ENCODE assay signal across 16 mouse cellular contexts in the genomic region with DNA sequence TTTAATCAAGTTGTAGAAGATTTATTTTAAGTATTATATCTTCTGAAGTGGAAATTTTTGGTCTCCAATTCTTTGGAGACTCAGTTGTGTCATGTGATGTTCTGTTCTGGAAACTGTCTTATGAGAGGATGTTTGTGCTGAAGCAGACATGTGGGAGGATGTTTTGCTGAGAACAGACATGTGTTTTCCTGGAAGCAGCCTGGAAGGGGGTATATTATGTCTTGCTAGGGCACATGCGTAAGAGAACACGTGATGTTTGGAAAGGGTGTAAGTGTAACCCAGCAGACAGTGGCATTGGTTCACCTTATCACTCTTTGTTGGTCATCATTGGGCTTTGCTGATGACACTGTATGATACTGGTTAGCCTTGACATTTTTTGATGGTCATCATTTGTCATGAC.
"Had no signal": no experiment of that assay in that cellular context is flagged by ENCODE, and none has a peak within 500 bp of the region (broad histone marks: within the 10 kb centered on the region; RNA-seq: fewer than 3 reads in every experiment).

No protein-coding gene starts in this region.

- ATAC-seq: intestine, postnatal 0 days; midbrain, embryonic 15.5 days had no signal

- DNase-seq: kidney, adult 2 months; kidney, postnatal 25 days; layer of hippocampus, adult 9-11 months; layer of hippocampus, postnatal 36 days; left cerebral cortex, postnatal 4 days; liver, embryonic 13.5 days; lung, adult 2 months; lung, postnatal 14 days; lung, postnatal 4 days; right cerebral cortex, adult 18-20 months; right cerebral cortex, postnatal 14 days; right cerebral cortex, postnatal 4 days; thymus, adult 2 months; thymus, postnatal 25 days had no signal
